Mouse (Mus musculus) limb, embryonic 11.5 days (tissue): ENCODE results near the gene Acvrl1. TPM values are rescaled to one million over a fixed set of nuclear protein-coding genes. Genes with fewer than 3 reads are reported as not detected.

Experiments used
- ATAC-seq: fragments of 200-750 bp; cut with Nextera tagmentation; 2 replicates; pipeline ENCODE4 v1.8.0; 2017; ENCODE audit warnings: low read depth; ENCODE audit not compliant: insufficient number of reproducible peaks, low FRiP score, low TSS enrichment
- DNase-seq: peaks from one replicate; pipeline ENCODE4 v3.0.0-alpha.2; 2015; ENCODE audit warnings: low spot score
- H3K27ac ChIP-seq: fragments of 300-500 bp; sonication (generic); replicated peaks from 2 replicates; pipeline ENCODE4 v1.5.1; 2014; ENCODE audit warnings: low read depth, mild to moderate bottlenecking, low read length
- H3K27me3 ChIP-seq: fragments of 300-500 bp; sonication (generic); 2 replicates; pipeline ENCODE4 v1.6.1; 2014; ENCODE audit warnings: mild to moderate bottlenecking, low read length, mixed read lengths; ENCODE audit not compliant: control insufficient read depth, insufficient read depth
- H3K36me3 ChIP-seq: fragments of 300-500 bp; sonication (generic); 2 replicates; pipeline ENCODE4 v1.6.1; 2014; ENCODE audit warnings: mild to moderate bottlenecking, low read length, moderate library complexity, mixed read lengths; ENCODE audit not compliant: control insufficient read depth, insufficient read depth
- H3K4me1 ChIP-seq: fragments of 300-500 bp; sonication (generic); 2 replicates; pipeline ENCODE4 v1.6.1; 2014; ENCODE audit warnings: low read length, mixed read lengths; ENCODE audit not compliant: control insufficient read depth, insufficient read depth
- H3K4me2 ChIP-seq: fragments of 300-500 bp; sonication (generic); 2 replicates; pipeline ENCODE4 v1.6.1; 2014; ENCODE audit warnings: low read depth, mild to moderate bottlenecking, moderate library complexity; ENCODE audit not compliant: severe bottlenecking
- H3K4me3 ChIP-seq: fragments of 300-500 bp; sonication (generic); 2 replicates; pipeline ENCODE4 v1.5.1; 2014; ENCODE audit warnings: low read depth, low read length
- H3K9ac ChIP-seq: fragments of 300-500 bp; sonication (generic); 2 replicates; pipeline ENCODE4 v1.6.1; 2014; ENCODE audit warnings: mild to moderate bottlenecking, low read length
- H3K9me3 ChIP-seq: fragments of 300-500 bp; sonication (generic); 2 replicates; pipeline ENCODE4 v1.6.1; 2016; ENCODE audit warnings: low read length; ENCODE audit not compliant: control insufficient read depth
- WGBS: fragments of 180-500 bp; shearing (Covaris S2); extraction: QIAGEN DNeasy Blood & Tissue Kit; methylation state at CpG from one replicate; pipeline ENCODE4 v1.1.7; 2014; 5-methylcytosine and 5-hydroxymethylcytosine counted together
- polyA plus RNA-seq: library from polyadenylated mRNA; unstranded; fragments of >200 nt; fragmentation: Nextera tagmentation; extraction: Ambion mirVana; gene quantifications from 2 replicates; pipeline ENCODE4 v1.2.1, GENCODE M21; 2014

The Acvrl1 gene
- polyA plus RNA-seq, 1 experiment from 2014 or later = 5.0 TPM

GRCm38 (mm10) chr15:101088291-101088690, 40.0 kb upstream of the Acvrl1 start:
- Histone ChIP-seq H3K27me3 (no peaks in the 10 kb centered on the region), H3K4me3 (no peak overlapping the region), H3K9ac (no peak overlapping the region), H3K9me3 (no peaks in the 10 kb centered on the region), H3K4me2 (no peak overlapping the region), H3K27ac (no peak overlapping the region), H3K4me1 (peaks cover 21% of the 10 kb centered on the region), H3K36me3 (no peaks in the 10 kb centered on the region)
- 79% methylated on average over 4 of the region's 4 CpGs for WGBS
- ATAC-seq (no peak), DNase-seq (no peak)

DNA sequence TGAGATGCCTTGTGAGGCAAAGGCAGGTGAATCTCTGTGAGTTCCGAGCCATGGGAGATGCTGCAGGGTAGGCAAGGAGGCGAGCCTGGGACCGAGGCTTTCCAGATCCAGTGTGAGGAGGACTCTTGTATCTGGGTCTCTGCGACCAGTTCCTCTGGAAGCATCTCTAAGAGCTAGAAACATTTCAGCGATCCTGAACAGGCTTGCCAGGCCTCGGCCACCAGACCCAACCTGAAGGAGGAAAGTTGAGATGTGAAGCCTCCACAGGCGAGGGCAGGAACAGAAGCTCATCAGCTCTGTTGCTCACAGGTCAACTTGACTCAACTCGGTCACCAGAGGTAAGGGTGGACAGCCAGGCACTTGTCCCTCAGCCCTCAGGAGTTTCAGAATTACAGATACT, 36.8 kb upstream of the Acvrl1 start:
- Histone ChIP-seq H3K27ac (no peak overlapping the region), H3K36me3 (no peaks in the 10 kb centered on the region), H3K9ac (no peak overlapping the region), H3K27me3 (no peaks in the 10 kb centered on the region), H3K9me3 (no peaks in the 10 kb centered on the region), H3K4me1 (peaks cover 35% of the 10 kb centered on the region), H3K4me2 (no peak overlapping the region), H3K4me3 (no peak overlapping the region)
- ATAC-seq (no peak), DNase-seq (no peak)
- WGBS = 92% methylated on average over 8 of the region's 8 CpGs

DNA sequence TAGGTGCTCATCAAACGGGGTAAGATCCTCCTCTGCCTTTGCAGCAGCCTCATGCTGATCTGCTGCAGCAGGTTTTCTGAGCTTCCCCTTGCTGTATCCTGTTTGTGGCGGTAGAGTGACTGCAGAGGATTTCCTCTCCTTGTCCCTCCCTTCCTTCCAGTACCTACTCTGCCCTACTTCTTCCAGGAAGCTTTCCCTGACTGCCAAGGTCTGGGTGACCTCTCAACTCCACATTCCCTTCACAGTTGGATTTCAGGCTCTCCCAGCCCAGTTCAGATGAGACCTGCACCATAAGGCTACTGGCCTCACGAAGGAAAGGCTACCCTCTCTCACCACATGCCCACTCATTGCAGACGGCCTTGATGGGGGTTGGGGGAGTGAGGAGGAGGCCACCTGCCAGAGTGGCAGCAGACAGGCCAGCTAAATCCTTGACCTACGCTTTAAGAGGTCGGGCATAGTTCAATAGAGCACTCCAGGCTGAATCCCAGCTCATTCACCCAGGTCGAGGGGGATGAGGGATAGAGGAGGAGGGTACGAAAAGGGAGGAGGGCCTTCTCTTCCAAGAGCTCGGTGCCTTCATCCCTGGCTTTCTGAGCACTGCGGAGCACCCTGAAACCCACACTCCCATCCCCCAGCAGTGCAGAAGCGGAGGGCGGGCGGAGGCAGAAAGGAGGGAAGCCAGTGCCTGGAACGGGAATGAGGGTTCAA, 36.0 kb upstream of the Acvrl1 start:
- ATAC-seq (peak; percentile 7; the same call in 1 of the 2 replicates), DNase-seq (no peak)
- peak overlapping the region; percentile 8; the same call in 1 of the 2 replicates for H3K9ac ChIP-seq
- no peaks in the 10 kb centered on the region for H3K36me3 ChIP-seq
- peaks cover 38% of the 10 kb centered on the region for H3K4me1 ChIP-seq
- no peaks in the 10 kb centered on the region for H3K27me3 ChIP-seq
- no peaks in the 10 kb centered on the region for H3K9me3 ChIP-seq
- H3K4me2 ChIP-seq = peak overlapping the region; percentile 33
- 23% methylated on average over 14 of the region's 14 CpGs for WGBS
- peak overlapping the region; percentile 84 for H3K27ac ChIP-seq
- no peak overlapping the region for H3K4me3 ChIP-seq

DNA sequence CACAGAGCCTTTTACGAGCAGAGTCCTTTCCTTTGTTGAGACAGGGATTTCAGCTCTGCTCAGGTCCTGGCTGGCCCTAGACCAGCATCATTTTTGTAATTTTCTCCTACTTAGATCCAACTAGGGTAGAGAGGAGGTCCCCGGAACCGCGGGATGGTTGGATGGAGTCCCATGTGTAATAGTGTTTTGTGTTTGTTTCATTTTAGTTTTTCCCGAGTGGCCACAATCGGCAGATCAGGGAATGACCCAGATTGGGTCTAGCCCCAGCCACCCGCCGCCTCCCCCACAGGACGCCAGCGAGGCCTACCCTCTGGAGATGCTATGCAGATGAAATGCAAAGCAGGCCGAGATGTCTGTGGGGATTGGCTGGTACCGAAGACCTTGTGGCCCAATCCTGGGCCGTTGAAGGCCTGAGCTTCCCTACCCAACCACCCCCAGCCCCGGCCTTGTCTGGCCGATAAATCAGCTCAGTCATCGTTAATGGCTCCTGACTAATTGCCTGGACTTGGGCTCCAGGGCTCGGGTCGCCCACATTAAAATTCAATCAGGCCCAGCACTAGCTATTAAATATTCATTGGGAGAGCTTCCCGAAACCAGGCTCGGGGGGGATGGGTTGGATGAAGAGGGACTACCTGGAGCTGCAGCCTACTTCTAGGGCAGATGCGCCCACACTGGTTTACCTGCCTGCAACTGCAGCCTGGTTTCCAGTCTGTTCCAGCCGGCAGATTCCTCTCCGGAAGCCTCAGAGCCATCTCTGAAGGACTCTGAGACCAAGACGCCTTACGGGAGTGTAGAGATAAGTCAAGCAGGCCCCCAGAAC, 35.3 kb upstream of the Acvrl1 start:
- Histone ChIP-seq H3K4me1 (peaks cover 44% of the 10 kb centered on the region), H3K4me3 (no peak overlapping the region), H3K36me3 (no peaks in the 10 kb centered on the region), H3K4me2 (peak overlapping the region; percentile 33), H3K27ac (peak overlapping the region; percentile 84), H3K27me3 (no peaks in the 10 kb centered on the region), H3K9ac (peak overlapping the region; percentile 8; the same call in 1 of the 2 replicates), H3K9me3 (no peaks in the 10 kb centered on the region)
- peak; percentile 88 for DNase-seq
- peak; percentile 78 for ATAC-seq
- WGBS = 3% methylated on average over 25 of the region's 25 CpGs

- Histone ChIP-seq H3K9ac (no peak overlapping the region), H3K4me1 (peaks cover 52% of the 10 kb centered on the region), H3K4me3 (no peak overlapping the region), H3K27ac (0 out of 2 replicates have a peak overlapping the region, but pooled peaks have one; percentile 74), H3K9me3 (no peaks in the 10 kb centered on the region), H3K36me3 (no peaks in the 10 kb centered on the region), H3K27me3 (no peaks in the 10 kb centered on the region), H3K4me2 (no peak overlapping the region)
- ATAC-seq (no peak), DNase-seq (no peak)
- 24% methylated on average over 6 of the region's 6 CpGs for WGBS
These were observed 34.3 kb upstream of the Acvrl1 start for GRCm38 (mm10) chr15:101093988-101094387.

DNA sequence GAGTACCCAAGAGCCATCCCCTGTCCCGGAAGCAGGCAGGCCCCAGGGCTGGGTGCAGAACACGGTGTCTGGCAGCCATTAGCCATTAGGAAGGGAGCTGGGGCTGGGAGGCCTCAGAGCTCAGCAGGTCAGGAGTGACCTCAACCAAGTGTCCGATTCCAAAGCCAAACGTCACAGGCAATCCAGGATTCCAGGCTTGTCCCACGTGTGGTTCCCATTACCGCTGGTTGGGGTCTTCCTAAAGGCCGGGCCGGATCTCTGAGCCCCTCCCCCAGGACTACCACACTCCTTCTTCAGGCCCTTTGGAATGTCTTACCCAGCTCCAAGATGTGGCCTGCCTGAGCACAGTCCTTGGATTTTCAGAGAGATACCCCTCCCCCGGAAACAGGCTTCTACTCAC, 33.3 kb upstream of the Acvrl1 start:
- H3K4me3 ChIP-seq = no peak overlapping the region
- no peaks in the 10 kb centered on the region for H3K36me3 ChIP-seq
- 6% methylated on average over 9 of the region's 9 CpGs for WGBS
- no peaks in the 10 kb centered on the region for H3K27me3 ChIP-seq
- DNase-seq (peak; percentile 71), ATAC-seq (0 out of 2 replicates have a peak, but pooled peaks have one; percentile 23)
- peak overlapping the region; percentile 74 for H3K27ac ChIP-seq
- no peak overlapping the region for H3K4me2 ChIP-seq
- H3K9ac ChIP-seq = no peak overlapping the region; the same call in 1 of the 2 replicates
- H3K4me1 ChIP-seq = peaks cover 52% of the 10 kb centered on the region
- H3K9me3 ChIP-seq = no peaks in the 10 kb centered on the region

- Histone ChIP-seq H3K9ac (no peak overlapping the region), H3K4me2 (no peak overlapping the region), H3K36me3 (no peaks in the 10 kb centered on the region), H3K9me3 (no peaks in the 10 kb centered on the region), H3K4me1 (peaks cover 52% of the 10 kb centered on the region), H3K27me3 (no peaks in the 10 kb centered on the region), H3K4me3 (no peak overlapping the region), H3K27ac (peak overlapping the region; percentile 3; the same call in 1 of the 2 replicates)
- DNase-seq (no peak), ATAC-seq (no peak)
- WGBS = 29% methylated on average over 3 of the region's 3 CpGs
These were observed 32.9 kb upstream of the Acvrl1 start for GRCm38 (mm10) chr15:101095392-101095791.

DNA sequence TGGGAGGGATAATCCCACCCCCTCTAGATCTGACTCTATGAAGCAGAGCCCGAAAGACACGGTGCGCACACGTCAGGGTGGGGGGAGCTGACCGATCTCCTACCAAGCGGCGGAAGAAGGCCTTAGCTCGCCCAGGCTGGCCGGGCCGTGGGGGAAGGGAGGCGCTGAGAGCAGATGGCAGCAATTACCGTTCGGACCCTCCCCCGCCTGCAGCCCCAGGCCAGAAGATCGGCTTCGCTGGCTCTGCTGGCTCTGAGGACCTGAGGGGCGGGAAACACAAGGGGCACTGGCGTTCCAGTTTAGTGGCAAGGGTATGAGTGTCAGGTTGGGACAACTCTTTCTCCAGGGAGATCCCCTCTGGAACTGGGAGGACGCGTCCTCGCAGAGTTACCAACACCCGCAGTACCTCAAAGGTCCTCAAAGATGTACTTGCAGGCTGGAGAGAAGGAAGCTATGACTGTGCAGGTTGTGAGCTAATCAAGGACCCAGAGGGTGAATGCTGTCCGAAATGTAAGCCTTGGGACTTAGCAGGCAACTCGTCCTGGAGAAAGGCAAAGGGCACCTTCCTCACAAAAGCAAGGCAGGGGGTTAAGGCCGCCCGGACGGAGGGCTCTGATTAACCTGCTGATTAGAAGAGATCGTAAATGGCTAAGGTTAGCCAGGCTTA, 30.2 kb upstream of the Acvrl1 start:
- ATAC-seq (peak; percentile 67), DNase-seq (peak; percentile 93)
- Histone ChIP-seq H3K4me3 (no peak overlapping the region), H3K27me3 (no peaks in the 10 kb centered on the region), H3K4me2 (peak overlapping the region; percentile 46), H3K9me3 (no peaks in the 10 kb centered on the region), H3K27ac (peak overlapping the region; percentile 63), H3K4me1 (peaks cover 43% of the 10 kb centered on the region), H3K36me3 (no peaks in the 10 kb centered on the region), H3K9ac (no peak overlapping the region; the same call in 1 of the 2 replicates)
- under 1% methylated on average over 28 of the region's 28 CpGs for WGBS
